Mouse (Mus musculus) c-Kit-positive CD71-negative TER-119-negative erythroid progenitor cells, embryonic 14.5 days (primary cell): Measurements from ENCODE around the gene Wsb1.
A peak's percentile ranks its signal among the peaks of the same experiment; 100 is the strongest.

Experiments used
- DNase-seq: peaks from one replicate; pipeline ENCODE4 v3.0.0-alpha.2; 2013; ENCODE audit warnings: low read depth

Wsb1 gene

GRCm38 (mm10) chr11:79215539-79215938 lies 38.9 kb downstream of the Wsb1 start:
- DNase-seq = no peak

DNA sequence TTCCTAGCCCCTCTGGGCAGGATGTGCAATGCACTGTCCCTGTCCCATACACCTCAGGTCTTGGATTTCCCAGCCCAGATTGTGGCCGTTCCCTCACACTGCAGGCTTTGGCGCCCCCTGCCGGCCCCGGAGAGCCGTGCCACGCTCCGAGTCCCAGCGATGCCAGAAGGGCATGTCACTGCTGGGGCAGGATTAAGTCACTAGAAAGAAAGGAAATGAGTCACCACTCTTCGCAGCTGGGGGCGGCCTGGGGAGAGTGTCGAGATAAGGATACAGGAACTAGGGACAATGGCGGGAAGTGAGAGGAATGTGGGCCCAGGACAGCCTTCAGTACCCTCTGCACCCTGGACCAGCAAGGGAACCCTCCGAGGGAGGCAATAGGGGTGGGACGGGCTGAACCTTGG lies 40.5 kb downstream of the Wsb1 start:
- DNase-seq = peak; percentile 85

- no peak for DNase-seq
These were observed 44.5 kb downstream of the Wsb1 start for GRCm38 (mm10) chr11:79209882-79210471.

DNA sequence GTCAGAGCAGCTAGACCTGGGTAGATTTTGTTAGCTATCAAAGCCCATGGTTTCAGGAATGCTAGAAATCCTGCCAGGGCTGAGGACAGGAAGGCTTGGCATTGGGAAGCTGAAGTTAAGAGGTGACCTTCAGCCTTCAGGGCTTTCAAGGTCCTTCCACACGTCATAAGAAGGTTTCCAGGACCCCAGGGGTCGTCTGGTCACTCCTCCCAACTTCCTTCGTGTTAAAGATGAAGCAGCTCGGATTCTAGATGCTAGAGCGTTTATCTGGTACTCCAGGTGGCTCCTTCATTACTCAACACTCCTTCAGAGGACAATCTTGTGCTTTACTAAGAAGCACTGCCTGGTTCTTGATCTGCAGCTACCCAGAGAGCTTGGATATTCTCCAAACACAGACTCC lies 45.4 kb downstream of the Wsb1 start:
- DNase-seq = no peak

GRCm38 (mm10) chr11:79208462-79208861 lies 46.0 kb downstream of the Wsb1 start:
- DNase-seq = no peak

DNA sequence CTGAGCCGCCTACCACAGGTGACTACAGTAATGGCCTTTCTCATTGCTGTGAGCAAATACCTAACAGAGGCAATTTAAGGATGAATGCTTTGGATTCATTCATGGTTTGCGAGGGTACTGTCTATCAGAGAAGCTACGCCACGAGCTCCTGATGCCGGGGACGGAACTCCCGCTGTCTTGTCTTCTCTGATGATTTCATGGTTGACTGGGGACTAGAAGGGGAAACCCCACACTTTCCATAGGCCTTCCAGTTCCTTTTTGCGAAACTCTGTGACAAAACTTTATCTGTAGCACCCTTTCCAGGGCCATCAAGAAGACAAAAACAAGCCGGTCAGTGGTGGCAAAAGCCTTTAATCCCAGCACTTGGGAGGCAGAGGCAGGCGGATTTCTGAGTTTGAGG lies 46.8 kb downstream of the Wsb1 start:
- DNase-seq = no peak

DNA sequence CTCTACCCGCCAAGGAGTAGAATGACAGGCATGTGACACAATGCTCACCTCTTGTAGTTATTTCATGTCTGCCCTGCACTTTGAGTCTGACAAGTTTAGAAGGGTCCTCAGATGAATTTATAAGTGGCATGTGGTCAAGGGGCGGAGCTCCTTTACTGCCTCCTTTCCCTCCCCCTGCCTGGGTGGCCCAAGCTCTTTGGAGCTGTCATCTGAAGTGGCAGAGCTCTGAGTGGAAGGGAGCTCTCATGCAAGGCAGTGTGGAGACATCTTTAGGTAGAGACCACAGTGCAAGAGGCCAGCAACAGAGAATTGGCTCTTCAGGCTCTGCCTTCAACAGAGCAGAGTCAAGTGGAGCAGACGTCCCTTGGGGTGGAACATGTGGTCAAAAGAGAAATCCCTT lies 50.0 kb downstream of the Wsb1 start:
- no peak for DNase-seq

- no peak for DNase-seq
These were observed 54.0 kb downstream of the Wsb1 start for GRCm38 (mm10) chr11:79200502-79200901.

DNA sequence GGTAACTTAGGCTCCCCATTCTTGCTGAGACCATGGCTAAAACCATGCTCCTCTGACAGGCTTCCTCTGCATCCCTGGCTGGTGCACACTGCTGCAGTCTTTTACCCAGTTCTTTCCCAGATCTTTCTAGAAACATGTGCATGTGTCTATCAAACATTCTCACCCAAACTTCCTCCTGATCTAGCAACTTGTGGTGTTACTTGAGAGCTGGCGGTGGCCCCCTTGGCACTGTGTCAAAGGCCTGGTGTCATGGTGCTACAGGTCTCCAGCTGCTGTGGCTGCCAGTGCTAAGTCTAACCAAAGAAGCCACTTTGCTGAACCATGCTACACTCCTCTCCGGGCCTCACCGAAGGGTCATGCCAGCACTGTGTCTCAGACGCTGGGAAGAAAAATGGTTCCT lies 55.9 kb downstream of the Wsb1 start:
- no peak for DNase-seq

GRCm38 (mm10) chr11:79197846-79198235 lies 56.6 kb downstream of the Wsb1 start:
- DNase-seq = no peak

DNA sequence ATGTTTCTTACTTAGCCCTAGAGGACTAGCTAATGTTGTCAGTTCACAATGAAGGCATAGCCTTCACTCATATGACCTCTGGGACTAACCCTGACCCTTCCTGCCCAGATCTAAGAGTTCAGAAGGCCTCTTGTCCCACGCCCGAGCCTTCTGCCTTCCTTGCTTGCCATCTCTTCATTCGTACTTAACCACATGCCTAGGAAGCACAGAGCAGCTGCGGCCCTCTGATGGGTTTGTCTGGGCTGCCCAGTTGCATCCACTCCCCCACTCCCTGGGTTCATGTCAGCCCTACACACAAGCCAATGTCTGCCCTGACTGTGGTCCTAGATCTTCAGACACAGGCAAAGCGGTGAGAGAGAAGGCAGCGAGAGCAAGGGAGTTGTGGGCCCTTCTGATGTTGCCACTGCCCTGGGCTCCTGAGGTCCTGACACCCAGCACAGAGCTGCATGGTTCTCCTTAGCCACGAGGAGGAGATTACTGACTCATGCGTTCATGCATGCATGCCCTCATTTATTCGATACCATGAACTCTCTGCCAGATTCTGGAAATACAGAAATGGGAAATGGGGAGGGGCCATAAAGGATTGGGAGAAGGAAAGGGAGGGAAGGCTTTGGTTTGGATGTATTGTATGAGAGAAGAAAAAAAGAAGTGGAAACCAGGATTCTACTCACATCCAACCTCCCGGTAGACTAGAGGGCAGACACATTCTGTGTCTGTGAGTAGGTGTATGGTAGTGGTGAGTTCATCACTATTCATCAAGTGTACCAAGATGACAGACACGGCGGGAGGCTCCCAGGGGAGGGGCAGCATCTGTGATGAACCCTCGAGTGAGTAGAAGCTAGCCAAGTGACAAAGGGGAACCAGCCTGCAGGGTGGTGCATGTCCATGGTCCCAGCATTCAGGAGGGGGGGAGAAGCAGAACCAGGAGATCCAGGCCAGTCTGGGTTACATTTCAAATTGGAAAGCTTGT lies 57.3 kb downstream of the Wsb1 start:
- DNase-seq = no peak

GRCm38 (mm10) chr11:79196196-79196869 lies 58.1 kb downstream of the Wsb1 start:
- no peak for DNase-seq

- DNase-seq = peak; percentile 18
These were observed 62.3 kb downstream of the Wsb1 start for GRCm38 (mm10) chr11:79192176-79192575.

GRCm38 (mm10) chr11:79191214-79191613 lies 63.3 kb downstream of the Wsb1 start:
- DNase-seq = no peak

GRCm38 (mm10) chr11:79190257-79190656 lies 64.2 kb downstream of the Wsb1 start:
- no peak for DNase-seq
